Mouse (Mus musculus): ENCODE measurements around the gene Zfp960. TPM values are rescaled to one million over a fixed set of nuclear protein-coding genes. Genes with fewer than 3 reads are reported as not detected.

Gene Zfp960
- polyA plus RNA-seq (2014; fragmentation: Illumina TruSeq; extraction: RNeasy Lipid Tissue Mini Kit (QIAGEN cat#74804); ENCODE audit: low read depth, low replicate concordance), result 17.7 TPM

DNA sequence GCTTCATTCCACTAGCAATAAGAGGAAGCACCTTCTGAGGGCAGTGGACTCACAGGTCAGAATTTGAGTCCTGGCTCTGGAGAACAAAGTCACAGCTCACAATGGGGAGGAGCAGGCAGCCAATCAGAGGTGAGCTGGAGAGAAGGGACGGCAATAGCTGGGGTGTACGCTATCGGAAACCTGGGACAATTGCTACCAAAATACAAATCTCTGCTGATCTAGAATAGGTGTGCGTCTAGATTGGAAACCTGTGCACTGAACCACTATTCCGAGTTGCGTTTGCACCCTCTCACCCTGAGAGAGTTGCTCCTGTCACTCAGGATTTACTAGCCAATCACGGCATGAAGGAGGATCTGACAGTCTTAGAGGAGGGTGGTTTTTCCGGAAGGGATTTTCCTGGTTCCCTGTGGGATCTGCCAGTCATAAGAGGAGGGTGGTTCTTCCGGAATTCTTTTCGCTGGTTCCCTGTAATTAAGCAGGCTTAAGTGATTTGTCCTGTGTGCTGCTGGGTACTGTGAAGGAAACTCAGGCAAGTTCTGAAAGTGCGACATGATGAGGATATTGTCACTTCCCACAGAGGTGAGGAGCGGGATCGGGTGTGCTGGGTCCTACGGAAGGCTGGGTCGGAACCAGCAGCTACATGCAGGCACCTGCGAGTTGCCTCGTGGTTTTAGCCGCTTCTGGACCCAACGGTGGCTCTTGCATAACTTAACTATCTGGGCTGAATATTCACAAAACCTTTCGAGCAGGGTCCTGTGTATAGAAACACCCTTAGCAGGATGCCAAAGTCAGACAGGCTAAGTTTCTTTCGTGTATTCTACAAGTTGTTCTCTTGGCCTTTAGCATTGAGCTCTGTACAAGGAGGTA, at the start of gene Zfp960:
Zfp960 (plus strand) TSS at position 486 of the 867 bp plus-strand sequence.

GRCm38 (mm10) chr17:17120830-17121502, 57.1 kb downstream of the Zfp960 start, which contains the start of gene Zfp97:
TSS of gene Zfp97 (plus strand) at chr17:17121415.

Other genes with a start within 250 kb of the Zfp960 start
- gene Zfp97, start 57.3 kb downstream of the Zfp960 start, polyA plus RNA-seq (2014; fragmentation: Illumina TruSeq; extraction: RNeasy Lipid Tissue Mini Kit (QIAGEN cat#74804); ENCODE audit: low read depth, low replicate concordance), result 19.2 TPM